Mouse (Mus musculus) adrenal gland, postnatal 10 days (tissue): ENCODE measurements around the gene Zdhhc13. TPM values are rescaled to one million over a fixed set of nuclear protein-coding genes. Genes with fewer than 3 reads are reported as not detected.

ENCODE experiments used
- DNase-seq: peaks from one replicate; pipeline ENCODE4 v3.0.0; 2021; ENCODE audit warnings: mixed read lengths
- total RNA-seq, 2 experiments: library from RNA; stranded (reverse); gene quantifications; 2 replicates each; pipeline ENCODE4 v1.2.3; 2021

The Zdhhc13 gene
- total RNA-seq, 2 experiments from 2014 or later = 8.9 to 10.3 TPM

- no peak for DNase-seq
Measured at GRCm38 (mm10) chr7:48784773-48785523, 3.9 kb upstream of the Zdhhc13 start.

GRCm38 (mm10) chr7:48788348-48788747 is 455 bp upstream of the Zdhhc13 start:
- DNase-seq = no peak

- no peak for DNase-seq
Measured at GRCm38 (mm10) chr7:48790117-48790516, 1.3 kb downstream of the Zdhhc13 start.

- no peak for DNase-seq
Measured at GRCm38 (mm10) chr7:48791412-48791811, 2.6 kb downstream of the Zdhhc13 start.

- no peak for DNase-seq
Measured at GRCm38 (mm10) chr7:48795130-48795529, 6.3 kb downstream of the Zdhhc13 start.

- DNase-seq = no peak
Measured at GRCm38 (mm10) chr7:48803381-48803780, 14.6 kb downstream of the Zdhhc13 start.

- DNase-seq = no peak
Measured at GRCm38 (mm10) chr7:48806587-48806986, 17.8 kb downstream of the Zdhhc13 start.

GRCm38 (mm10) chr7:48810652-48811051 is 21.8 kb downstream of the Zdhhc13 start:
- DNase-seq = no peak

- no peak for DNase-seq
Measured at GRCm38 (mm10) chr7:48812358-48812757, 23.6 kb downstream of the Zdhhc13 start.

GRCm38 (mm10) chr7:48813594-48813993 is 24.8 kb downstream of the Zdhhc13 start:
- no peak for DNase-seq

GRCm38 (mm10) chr7:48821654-48822053 is 32.9 kb downstream of the Zdhhc13 start:
- no peak for DNase-seq

GRCm38 (mm10) chr7:48823621-48824020 is 34.8 kb downstream of the Zdhhc13 start:
- DNase-seq = no peak

GRCm38 (mm10) chr7:48824671-48825070 is 35.9 kb downstream of the Zdhhc13 start:
- DNase-seq = peak; percentile 5

- no peak for DNase-seq
Measured at GRCm38 (mm10) chr7:48825170-48825569, 36.4 kb downstream of the Zdhhc13 start.

- DNase-seq = no peak
Measured at GRCm38 (mm10) chr7:48829177-48829910, 40.5 kb downstream of the Zdhhc13 start.

- DNase-seq = no peak
Measured at GRCm38 (mm10) chr7:48830395-48830794, 41.6 kb downstream of the Zdhhc13 start.

- DNase-seq = no peak
Measured at GRCm38 (mm10) chr7:48832735-48833134, 43.9 kb downstream of the Zdhhc13 start.

GRCm38 (mm10) chr7:48834371-48834970 is 45.7 kb downstream of the Zdhhc13 start:
- no peak for DNase-seq

- no peak for DNase-seq
Measured at GRCm38 (mm10) chr7:48834989-48835626, 46.3 kb downstream of the Zdhhc13 start.

- DNase-seq = no peak
Measured at GRCm38 (mm10) chr7:48836949-48837348, 48.1 kb downstream of the Zdhhc13 start.

GRCm38 (mm10) chr7:48838434-48838833 is 49.6 kb downstream of the Zdhhc13 start:
- no peak for DNase-seq

- DNase-seq = no peak
Measured at GRCm38 (mm10) chr7:48840545-48840944, 51.7 kb downstream of the Zdhhc13 start.

GRCm38 (mm10) chr7:48841538-48841937 is 52.7 kb downstream of the Zdhhc13 start:
- no peak for DNase-seq
